Mouse (Mus musculus) embryonic facial prominence, embryonic 14.5 days (tissue): ENCODE measurements at regions not wholly inside any gene's neighbourhood (a gene's known extent, or its start where the extent isn't known, plus 50 kb on each side); places are given as distances from the start of the nearest gene placed in this dataset.

Experiments used
- ATAC-seq: fragments of 200-750 bp; cut with Nextera tagmentation; 2 replicates; pipeline ENCODE4 v1.8.0; 2017; ENCODE audit warnings: low read depth, moderate number of reproducible peaks, moderate TSS enrichment
- DNase-seq: peaks from one replicate; pipeline ENCODE4 v3.0.0-alpha.2; 2015; ENCODE audit warnings: low spot score
- H3K27ac ChIP-seq: fragments of 300-500 bp; sonication (generic); replicated peaks from 2 replicates; pipeline ENCODE4 v1.5.1; 2014; ENCODE audit warnings: low read depth, mild to moderate bottlenecking, low read length, moderate library complexity
- H3K27me3 ChIP-seq: fragments of 300-500 bp; sonication (generic); replicated peaks from 2 replicates; pipeline ENCODE4 v1.6.1; 2014; ENCODE audit warnings: low read length; ENCODE audit not compliant: control insufficient read depth, insufficient read depth
- H3K36me3 ChIP-seq: fragments of 300-500 bp; sonication (generic); 2 replicates; pipeline ENCODE4 v1.6.1; 2014; ENCODE audit warnings: low read length, mixed read lengths; ENCODE audit not compliant: control insufficient read depth, insufficient read depth
- H3K4me1 ChIP-seq: fragments of 300-500 bp; sonication (generic); 2 replicates; pipeline ENCODE4 v1.6.1; 2014; ENCODE audit warnings: antibody characterized with exemption, low read length; ENCODE audit not compliant: control insufficient read depth, insufficient read depth
- H3K4me2 ChIP-seq: fragments of 300-500 bp; sonication (generic); 2 replicates; pipeline ENCODE4 v1.6.1; 2014; ENCODE audit warnings: low read depth, mild to moderate bottlenecking, low read length, moderate library complexity, mixed read lengths
- H3K4me3 ChIP-seq: fragments of 300-500 bp; sonication (generic); 2 replicates; pipeline ENCODE4 v1.5.1; 2014; ENCODE audit warnings: low read depth, mild to moderate bottlenecking, low read length
- H3K9ac ChIP-seq: fragments of 300-500 bp; sonication (generic); 2 replicates; pipeline ENCODE4 v1.6.1; 2014; ENCODE audit warnings: low read depth, mild to moderate bottlenecking, low read length, moderate library complexity, mixed read lengths
- H3K9me3 ChIP-seq: fragments of 300-500 bp; sonication (generic); 2 replicates; pipeline ENCODE4 v1.6.1; 2016; ENCODE audit warnings: low read length; ENCODE audit not compliant: control insufficient read depth
- WGBS: fragments of 180-500 bp; shearing (Covaris S2); extraction: QIAGEN DNeasy Blood & Tissue Kit; methylation state at CpG from one replicate; pipeline ENCODE4 v1.1.7; 2014; 5-methylcytosine and 5-hydroxymethylcytosine counted together

GRCm38 (mm10) chr19:16075512-16076086 lies 57.0 kb upstream of the Gnaq start:
- Histone ChIP-seq H3K4me2 (no peak overlapping the region), H3K9ac (no peak overlapping the region), H3K27me3 (no peaks in the 10 kb centered on the region), H3K4me3 (no peak overlapping the region), H3K27ac (no peak overlapping the region), H3K36me3 (no peaks in the 10 kb centered on the region), H3K9me3 (no peaks in the 10 kb centered on the region), H3K4me1 (no peaks in the 10 kb centered on the region)
- DNase-seq (peak; percentile 37), ATAC-seq (no peak)
- WGBS = 28% methylated on average over 2 of the region's 2 CpGs

- Histone ChIP-seq H3K36me3 (no peaks in the 10 kb centered on the region), H3K4me1 (no peaks in the 10 kb centered on the region), H3K4me2 (no peak overlapping the region), H3K9ac (no peak overlapping the region), H3K4me3 (no peak overlapping the region), H3K9me3 (no peaks in the 10 kb centered on the region), H3K27ac (no peak overlapping the region), H3K27me3 (no peaks in the 10 kb centered on the region)
- DNase-seq (no peak), ATAC-seq (no peak)
- WGBS = 72% methylated on average over 1 of the region's 1 CpGs
Observed at GRCm38 (mm10) chr19:16075026-16075425, 57.6 kb upstream of the Gnaq start.

DNA sequence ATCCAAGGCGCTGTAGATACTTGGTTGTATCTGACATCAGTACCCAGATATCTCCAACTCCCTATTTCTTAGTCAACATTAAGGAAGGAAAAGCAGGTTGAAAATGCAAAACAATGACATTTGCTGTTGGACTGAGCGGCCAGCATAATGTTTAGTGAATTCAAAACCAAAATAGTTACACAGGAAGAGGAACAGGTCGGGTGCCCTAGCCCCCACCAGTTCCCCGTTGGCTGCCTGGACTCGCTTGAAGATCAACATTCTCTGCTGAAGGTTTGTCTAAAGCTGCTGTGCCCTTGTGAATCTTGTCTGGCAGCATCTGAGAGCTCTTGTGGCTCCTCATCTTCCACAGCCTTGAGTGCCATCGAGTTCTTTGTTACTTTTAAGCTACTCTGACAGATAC lies 65.3 kb upstream of the Gnaq start:
- 86% methylated on average over 6 of the region's 6 CpGs for WGBS
- H3K36me3 ChIP-seq = no peaks in the 10 kb centered on the region
- H3K27me3 ChIP-seq = no peaks in the 10 kb centered on the region
- no peaks in the 10 kb centered on the region for H3K9me3 ChIP-seq
- ATAC-seq = no peak
- H3K4me3 ChIP-seq = no peak overlapping the region
- no peak overlapping the region for H3K9ac ChIP-seq
- DNase-seq = no peak
- no peak overlapping the region for H3K27ac ChIP-seq
- H3K4me2 ChIP-seq = no peak overlapping the region
- 0 out of 2 replicates have a peak, but pooled peaks cover 4% of the 10 kb centered on the region for H3K4me1 ChIP-seq

DNA sequence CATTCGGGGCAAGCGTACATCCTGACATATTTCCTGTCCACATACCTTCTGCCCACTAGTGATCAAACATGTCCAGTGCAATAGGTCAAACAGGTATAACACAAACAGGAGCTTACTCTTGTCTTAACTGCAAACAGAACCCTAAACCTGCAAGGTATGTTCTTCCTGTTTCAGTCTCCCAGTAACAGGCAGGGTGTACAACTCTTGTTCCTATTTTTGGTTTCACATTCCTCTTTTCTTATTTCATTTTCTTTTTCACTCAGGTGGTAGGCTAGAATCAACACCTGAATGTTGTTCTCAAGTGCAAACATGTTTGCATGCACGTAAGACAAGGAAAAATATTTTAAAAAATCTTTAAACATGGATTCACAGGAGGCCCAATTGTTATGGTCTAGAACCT lies 67.7 kb upstream of the Gnaq start:
- Histone ChIP-seq H3K36me3 (no peaks in the 10 kb centered on the region), H3K4me2 (no peak overlapping the region), H3K9me3 (no peaks in the 10 kb centered on the region), H3K27me3 (no peaks in the 10 kb centered on the region), H3K4me3 (no peak overlapping the region), H3K27ac (no peak overlapping the region), H3K9ac (no peak overlapping the region), H3K4me1 (0 out of 2 replicates have a peak, but pooled peaks cover 4% of the 10 kb centered on the region)
- ATAC-seq = no peak
- WGBS = 89% methylated on average over 3 of the region's 3 CpGs
- no peak for DNase-seq

GRCm38 (mm10) chr19:16063916-16064580 lies 68.6 kb upstream of the Gnaq start:
- Histone ChIP-seq H3K4me3 (peak overlapping the region; percentile 26), H3K9ac (peak overlapping the region; percentile 60), H3K4me2 (peak overlapping the region; percentile 60), H3K36me3 (no peaks in the 10 kb centered on the region), H3K27me3 (no peaks in the 10 kb centered on the region), H3K4me1 (0 out of 2 replicates have a peak, but pooled peaks cover 4% of the 10 kb centered on the region), H3K9me3 (no peaks in the 10 kb centered on the region), H3K27ac (no peak overlapping the region)
- DNase-seq (peak; percentile 84), ATAC-seq (peak; percentile 74)
- 13% methylated on average over 12 of the region's 12 CpGs for WGBS

GRCm38 (mm10) chr19:16063533-16063915 lies 69.1 kb upstream of the Gnaq start:
- Histone ChIP-seq H3K4me3 (no peak overlapping the region), H3K27ac (no peak overlapping the region), H3K9ac (no peak overlapping the region), H3K4me2 (no peak overlapping the region), H3K4me1 (0 out of 2 replicates have a peak, but pooled peaks cover 4% of the 10 kb centered on the region), H3K27me3 (no peaks in the 10 kb centered on the region), H3K9me3 (no peaks in the 10 kb centered on the region), H3K36me3 (no peaks in the 10 kb centered on the region)
- 54% methylated on average over 8 of the region's 8 CpGs for WGBS
- DNase-seq (no peak), ATAC-seq (no peak)

DNA sequence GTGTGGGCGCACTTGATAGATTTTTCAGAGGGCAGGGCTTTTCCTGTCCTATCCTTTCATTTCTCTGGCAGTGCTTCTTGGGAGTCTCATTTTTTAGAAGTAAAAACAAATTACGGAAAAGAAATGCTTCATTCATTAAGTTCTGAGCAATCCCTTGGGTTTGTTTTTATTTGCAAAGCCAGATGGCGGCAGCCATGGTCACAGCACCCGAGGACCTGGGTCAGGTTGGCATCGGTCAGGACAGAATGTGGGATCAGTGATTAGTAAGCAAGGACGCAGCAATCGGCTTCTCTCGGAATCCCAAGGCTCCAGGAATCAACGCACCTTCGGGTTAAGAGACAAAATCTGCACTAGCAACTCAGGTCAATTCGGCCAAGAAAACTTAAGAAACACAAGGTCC lies 70.8 kb upstream of the Gnaq start:
- DNase-seq (no peak), ATAC-seq (no peak)
- no peaks in the 10 kb centered on the region for H3K36me3 ChIP-seq
- no peak overlapping the region for H3K27ac ChIP-seq
- 0 out of 2 replicates have a peak, but pooled peaks cover 4% of the 10 kb centered on the region for H3K4me1 ChIP-seq
- no peak overlapping the region for H3K4me2 ChIP-seq
- H3K27me3 ChIP-seq = no peaks in the 10 kb centered on the region
- H3K9me3 ChIP-seq = no peaks in the 10 kb centered on the region
- WGBS = 76% methylated on average over 11 of the region's 11 CpGs
- no peak overlapping the region for H3K4me3 ChIP-seq
- H3K9ac ChIP-seq = no peak overlapping the region

- no peak overlapping the region for H3K27ac ChIP-seq
- H3K4me1 ChIP-seq = no peaks in the 10 kb centered on the region
- no peaks in the 10 kb centered on the region for H3K27me3 ChIP-seq
- no peaks in the 10 kb centered on the region for H3K9me3 ChIP-seq
- no peak overlapping the region for H3K4me3 ChIP-seq
- no peak for DNase-seq
- 73% methylated on average over 4 of the region's 4 CpGs for WGBS
- no peaks in the 10 kb centered on the region for H3K36me3 ChIP-seq
- H3K4me2 ChIP-seq = no peak overlapping the region
- no peak for ATAC-seq
- H3K9ac ChIP-seq = no peak overlapping the region
Observed at GRCm38 (mm10) chr19:16059026-16059425, 73.6 kb upstream of the Gnaq start.
